Mouse (Mus musculus) lung, postnatal 0 days (tissue): ENCODE data around the gene Ddb2.
A peak's percentile ranks its signal among the peaks of the same experiment; 100 is the strongest.

Experiments used
- CTCF ChIP-seq: IDR thresholded peaks from 2 replicates; pipeline ENCODE4 v1.5.1; 2016; ENCODE audit warnings: antibody characterized with exemption, mild to moderate bottlenecking
- EP300 ChIP-seq: IDR thresholded peaks from 2 replicates; pipeline ENCODE4 v1.6.1; 2016; ENCODE audit warnings: antibody characterized with exemption, mild to moderate bottlenecking, control low read depth

GRCm38 (mm10) chr2:91194624-91195332 lies 42.0 kb downstream of the Ddb2 start:
- TF ChIP-seq EP300 (peak; percentile 62; the same call in 1 of the 2 replicates), CTCF (peak; percentile 98)
